Mouse (Mus musculus): Measurements from ENCODE around the gene Usp15. TPM values are rescaled to one million over a fixed set of nuclear protein-coding genes. Genes with fewer than 3 reads are reported as not detected.

Gene Usp15
- polyA plus RNA-seq, 1 experiment: 14.7 TPM

DNA sequence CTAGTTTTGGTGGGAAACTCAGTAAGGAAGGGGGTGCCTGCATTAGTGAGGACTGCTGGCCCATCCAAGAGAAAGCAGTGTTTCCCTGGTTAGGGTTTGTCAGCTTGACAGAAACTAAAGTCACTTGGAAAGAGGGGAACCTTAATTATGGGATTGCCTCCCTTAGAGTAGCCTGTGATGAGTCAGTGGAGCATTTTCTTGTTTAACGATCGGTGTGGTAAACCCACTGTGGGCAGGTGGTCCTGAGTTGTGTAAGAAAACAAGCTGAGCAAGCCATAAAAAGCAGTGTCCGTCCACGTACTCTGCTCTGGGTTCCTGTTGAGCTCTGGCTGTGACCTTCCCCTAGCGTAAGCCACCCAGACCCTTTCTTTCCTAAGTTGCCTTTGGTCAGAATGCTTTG is 1.4 kb upstream of the Usp15 start:
- DNase-seq: no peak
- TF ChIP-seq POLR2A (IDR thresholded peaks at IDR 0.05; ENCODE audit: control insufficient read depth, extremely low read depth, insufficient read depth, low read length, poor library complexity) (no peak), CTCF (IDR thresholded peaks at IDR 0.05; ENCODE audit: borderline replicate concordance, control insufficient read depth, extremely low read depth, insufficient read depth, low read length, poor library complexity) (no peak)
- WGBS: 92% methylated on average over 5 of the region's 5 CpGs
- no peaks in the 10 kb centered on the region for H3K36me3 ChIP-seq (ENCODE audit: control insufficient read depth, insufficient read depth, low read length)
- H3K4me1 ChIP-seq (replicated peaks; ENCODE audit: control insufficient read depth, insufficient read depth, low read length): no peaks in the 10 kb centered on the region; the same call in 1 of the 2 replicates
- no peak overlapping the region for H3K4me3 ChIP-seq (ENCODE audit: control insufficient read depth, insufficient read depth, low read length)
- no peak overlapping the region for H3K27ac ChIP-seq (ENCODE audit: control insufficient read depth, insufficient read depth, low read length)
- no peaks in the 10 kb centered on the region for H3K27me3 ChIP-seq (ENCODE audit: control insufficient read depth, insufficient read depth, low read length)

DNA sequence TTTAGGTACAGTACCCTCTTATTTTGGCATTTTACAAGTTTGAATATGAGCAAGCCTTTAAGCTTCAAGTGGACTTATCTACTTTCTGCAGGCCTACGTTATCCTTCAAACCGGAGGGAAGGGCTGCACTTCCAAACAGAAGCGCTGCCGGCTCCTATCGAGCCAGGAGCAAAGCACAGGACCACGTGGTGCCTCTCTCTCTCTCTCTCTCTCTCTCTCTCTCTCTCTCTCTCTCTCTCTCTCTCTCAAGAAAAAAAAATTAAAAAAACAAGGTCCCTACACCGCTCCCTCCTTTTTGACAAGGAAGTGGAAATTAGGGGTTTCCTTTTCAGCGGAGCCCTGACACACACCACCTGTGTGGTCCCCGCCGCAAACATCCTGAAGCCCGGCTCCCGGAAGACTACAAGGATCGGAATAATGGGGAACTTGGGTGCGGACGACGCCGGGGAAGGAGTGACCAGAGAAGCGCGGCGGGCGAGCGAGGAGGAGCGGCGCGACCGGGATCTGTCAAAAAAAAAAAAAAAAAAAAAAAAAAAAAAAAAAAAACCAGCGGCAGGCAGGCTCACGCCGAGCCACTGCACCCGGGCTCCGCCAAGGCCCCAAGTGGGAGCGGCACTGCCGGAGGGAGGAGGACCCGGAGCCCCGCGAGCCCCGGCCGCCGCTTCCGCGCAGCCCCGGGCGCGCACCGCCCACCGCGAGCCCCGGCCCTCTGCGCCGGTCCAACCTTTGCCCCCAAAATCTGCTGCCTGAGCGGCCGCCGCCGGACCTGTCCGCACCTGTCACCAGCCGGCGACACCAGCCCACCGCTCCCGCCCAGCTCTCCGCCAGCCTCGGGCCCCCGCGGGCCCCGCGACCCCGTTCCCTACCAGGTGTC is 597 bp downstream of the Usp15 start:
- H3K4me3 ChIP-seq (ENCODE audit: control insufficient read depth, insufficient read depth, low read length): peak overlapping the region; percentile 74
- TF ChIP-seq POLR2A (IDR thresholded peaks at IDR 0.05; ENCODE audit: control insufficient read depth, extremely low read depth, insufficient read depth, low read length, poor library complexity): 0 out of 2 replicates have a peak, but pooled peaks have one; percentile 19
- no peak for TF ChIP-seq CTCF (IDR thresholded peaks at IDR 0.05; ENCODE audit: borderline replicate concordance, control insufficient read depth, extremely low read depth, insufficient read depth, low read length, poor library complexity)
- peaks cover 2% of the 10 kb centered on the region; the same call in 1 of the 2 replicates for H3K4me1 ChIP-seq (replicated peaks; ENCODE audit: control insufficient read depth, insufficient read depth, low read length)
- WGBS: 2% methylated on average over 61 of the region's 66 CpGs
- no peaks in the 10 kb centered on the region for H3K36me3 ChIP-seq (ENCODE audit: control insufficient read depth, insufficient read depth, low read length)
- DNase-seq: peak; percentile 63
- no peaks in the 10 kb centered on the region for H3K27me3 ChIP-seq (ENCODE audit: control insufficient read depth, insufficient read depth, low read length)
- peak overlapping the region; percentile 69 for H3K27ac ChIP-seq (ENCODE audit: control insufficient read depth, insufficient read depth, low read length)

DNA sequence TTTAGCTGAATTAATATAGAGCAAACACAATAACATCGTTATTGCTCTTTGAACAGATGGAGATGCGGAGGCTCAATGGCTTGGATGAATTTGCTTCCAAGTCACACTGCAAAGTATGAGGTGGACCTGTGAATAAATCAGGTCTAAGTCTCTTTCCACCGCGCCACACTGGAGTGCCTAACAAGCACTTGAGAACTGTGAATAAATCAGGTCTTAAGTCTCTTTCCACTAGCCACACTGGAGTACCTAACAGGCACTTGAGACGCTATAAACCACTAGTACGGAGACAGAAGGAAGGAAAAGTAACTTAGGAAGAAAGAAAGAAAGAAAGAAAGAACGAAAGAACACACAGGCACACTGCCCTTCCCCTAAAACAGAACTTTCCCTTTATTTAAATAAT is 1.3 kb downstream of the Usp15 start:
- 12% methylated on average over 7 of the region's 7 CpGs for WGBS
- Histone ChIP-seq H3K4me3 (ENCODE audit: control insufficient read depth, insufficient read depth, low read length) (no peak overlapping the region), H3K27ac (ENCODE audit: control insufficient read depth, insufficient read depth, low read length) (no peak overlapping the region)

DNA sequence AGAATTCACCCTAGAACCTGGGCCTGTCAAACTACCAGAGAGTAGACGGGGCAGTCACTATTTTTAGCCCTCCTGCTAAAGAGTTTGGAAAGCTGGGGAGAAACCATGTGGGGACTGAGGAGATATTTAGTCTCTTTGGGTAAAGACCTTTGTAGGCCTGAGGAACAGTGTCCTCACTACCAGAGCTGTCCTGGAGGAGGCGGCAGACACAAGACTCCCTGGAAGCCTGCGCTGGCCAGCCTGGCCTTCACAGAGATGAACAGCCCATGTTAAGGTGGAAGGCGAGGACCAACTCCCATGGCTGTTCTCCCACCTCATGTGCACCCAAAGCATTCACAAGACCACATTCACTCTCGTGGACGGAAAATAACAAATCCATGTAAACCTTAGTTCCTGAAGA is 5.8 kb downstream of the Usp15 start:
- Histone ChIP-seq H3K36me3 (ENCODE audit: control insufficient read depth, insufficient read depth, low read length) (no peaks in the 10 kb centered on the region), H3K4me1 (replicated peaks; ENCODE audit: control insufficient read depth, insufficient read depth, low read length) (peaks cover 9% of the 10 kb centered on the region), H3K27ac (ENCODE audit: control insufficient read depth, insufficient read depth, low read length) (no peak overlapping the region), H3K4me3 (ENCODE audit: control insufficient read depth, insufficient read depth, low read length) (no peak overlapping the region), H3K27me3 (ENCODE audit: control insufficient read depth, insufficient read depth, low read length) (no peaks in the 10 kb centered on the region)
- WGBS: 90% methylated on average over 6 of the region's 6 CpGs
- TF ChIP-seq POLR2A (IDR thresholded peaks at IDR 0.05; ENCODE audit: control insufficient read depth, extremely low read depth, insufficient read depth, low read length, poor library complexity) (no peak), CTCF (IDR thresholded peaks at IDR 0.05; ENCODE audit: borderline replicate concordance, control insufficient read depth, extremely low read depth, insufficient read depth, low read length, poor library complexity) (no peak)
- no peak for DNase-seq

More for the DNA sequence above, 1.3 kb downstream of the Usp15 start:
- no peak for DNase-seq
- Histone ChIP-seq H3K36me3 (ENCODE audit: control insufficient read depth, insufficient read depth, low read length) (no peaks in the 10 kb centered on the region), H3K27me3 (ENCODE audit: control insufficient read depth, insufficient read depth, low read length) (no peaks in the 10 kb centered on the region), H3K4me1 (replicated peaks; ENCODE audit: control insufficient read depth, insufficient read depth, low read length) (peaks cover 5% of the 10 kb centered on the region)
- TF ChIP-seq POLR2A (IDR thresholded peaks at IDR 0.05; ENCODE audit: control insufficient read depth, extremely low read depth, insufficient read depth, low read length, poor library complexity): no peak
- TF ChIP-seq CTCF (IDR thresholded peaks at IDR 0.05; ENCODE audit: borderline replicate concordance, control insufficient read depth, extremely low read depth, insufficient read depth, low read length, poor library complexity): no peak

DNA sequence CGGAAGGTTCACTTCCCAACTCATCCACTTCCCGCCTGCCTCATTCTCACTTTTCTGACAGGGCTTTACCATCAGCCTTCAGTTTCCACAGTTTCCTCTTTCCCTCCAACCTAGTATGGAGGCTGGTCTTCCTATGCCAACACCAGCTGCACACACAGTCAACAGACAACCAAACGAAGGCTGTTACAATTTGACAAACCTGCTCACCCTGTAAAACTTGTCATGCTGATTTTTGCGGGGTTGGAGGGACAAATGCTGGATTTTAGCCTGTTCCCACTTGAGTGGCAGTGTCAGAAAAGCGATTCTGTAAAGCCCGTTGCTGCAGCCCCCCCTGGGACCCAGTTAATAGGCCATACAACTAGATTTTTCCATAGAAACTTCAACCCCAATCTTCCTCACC is 9.5 kb downstream of the Usp15 start:
- Histone ChIP-seq H3K36me3 (ENCODE audit: control insufficient read depth, insufficient read depth, low read length) (no peaks in the 10 kb centered on the region), H3K27me3 (ENCODE audit: control insufficient read depth, insufficient read depth, low read length) (no peaks in the 10 kb centered on the region), H3K4me1 (replicated peaks; ENCODE audit: control insufficient read depth, insufficient read depth, low read length) (peaks cover 17% of the 10 kb centered on the region), H3K27ac (ENCODE audit: control insufficient read depth, insufficient read depth, low read length) (no peak overlapping the region), H3K4me3 (ENCODE audit: control insufficient read depth, insufficient read depth, low read length) (no peak overlapping the region)
- no peak for DNase-seq
- WGBS: 68% methylated on average over 6 of the region's 6 CpGs
- TF ChIP-seq POLR2A (IDR thresholded peaks at IDR 0.05; ENCODE audit: control insufficient read depth, extremely low read depth, insufficient read depth, low read length, poor library complexity) (no peak), CTCF (IDR thresholded peaks at IDR 0.05; ENCODE audit: borderline replicate concordance, control insufficient read depth, extremely low read depth, insufficient read depth, low read length, poor library complexity) (no peak)

DNA sequence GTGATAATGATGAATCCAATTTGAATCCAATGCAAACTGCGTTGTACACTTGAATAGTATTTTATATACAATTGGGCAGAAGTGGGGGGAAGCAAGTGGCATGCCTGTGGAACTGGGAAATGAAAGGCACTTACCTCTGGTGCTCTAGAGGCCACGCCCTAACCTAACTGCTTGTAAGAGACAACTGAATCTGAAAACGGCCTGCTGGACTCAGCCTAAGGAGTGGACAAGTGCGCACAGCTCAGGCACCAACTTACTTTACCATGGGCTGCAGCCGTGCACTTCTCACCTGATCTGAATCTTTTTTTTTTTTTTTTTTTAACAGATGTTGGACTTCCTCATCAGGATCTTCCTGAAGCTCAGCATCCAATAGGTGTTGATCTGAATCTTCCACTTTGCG is 10.9 kb downstream of the Usp15 start:
- Histone ChIP-seq H3K4me1 (replicated peaks; ENCODE audit: control insufficient read depth, insufficient read depth, low read length) (peaks cover 12% of the 10 kb centered on the region), H3K36me3 (ENCODE audit: control insufficient read depth, insufficient read depth, low read length) (peaks cover 2% of the 10 kb centered on the region), H3K27me3 (ENCODE audit: control insufficient read depth, insufficient read depth, low read length) (no peaks in the 10 kb centered on the region), H3K4me3 (ENCODE audit: control insufficient read depth, insufficient read depth, low read length) (no peak overlapping the region), H3K27ac (ENCODE audit: control insufficient read depth, insufficient read depth, low read length) (no peak overlapping the region)
- DNase-seq: no peak
- TF ChIP-seq POLR2A (IDR thresholded peaks at IDR 0.05; ENCODE audit: control insufficient read depth, extremely low read depth, insufficient read depth, low read length, poor library complexity): no peak
- no peak for TF ChIP-seq CTCF (IDR thresholded peaks at IDR 0.05; ENCODE audit: borderline replicate concordance, control insufficient read depth, extremely low read depth, insufficient read depth, low read length, poor library complexity)
- WGBS: 78% methylated on average over 6 of the region's 6 CpGs
